Mouse (Mus musculus): ENCODE data around the gene Dchs2.

- TF ChIP-seq CHD2 (IDR thresholded peaks at IDR 0.05; ENCODE audit: low read depth, low read length) = no peak
- TF ChIP-seq HCFC1 (IDR thresholded peaks at IDR 0.05; ENCODE audit: borderline replicate concordance, insufficient read depth, low read length) = no peak
- TF ChIP-seq ZC3H11A (IDR thresholded peaks at IDR 0.05; ENCODE audit: borderline replicate concordance, low read depth, low read length) = no peak
- TF ChIP-seq ZNF384 (IDR thresholded peaks at IDR 0.05; ENCODE audit: low read depth, low read length) = no peak
These were observed 172.1 kb downstream of the Dchs2 start for GRCm38 (mm10) chr3:83299783-83300382.

Data from ES-E14 (cell line).